Mouse (Mus musculus) frontal cortex, postnatal 14 days (tissue): ENCODE results near the gene Knstrn.

Source experiments
- DNase-seq, 2 experiments: peaks; one replicate each; pipeline ENCODE4 v3.0.0; 2022; ENCODE audit warnings: low spot score in 2 of 2

Gene Knstrn

DNA sequence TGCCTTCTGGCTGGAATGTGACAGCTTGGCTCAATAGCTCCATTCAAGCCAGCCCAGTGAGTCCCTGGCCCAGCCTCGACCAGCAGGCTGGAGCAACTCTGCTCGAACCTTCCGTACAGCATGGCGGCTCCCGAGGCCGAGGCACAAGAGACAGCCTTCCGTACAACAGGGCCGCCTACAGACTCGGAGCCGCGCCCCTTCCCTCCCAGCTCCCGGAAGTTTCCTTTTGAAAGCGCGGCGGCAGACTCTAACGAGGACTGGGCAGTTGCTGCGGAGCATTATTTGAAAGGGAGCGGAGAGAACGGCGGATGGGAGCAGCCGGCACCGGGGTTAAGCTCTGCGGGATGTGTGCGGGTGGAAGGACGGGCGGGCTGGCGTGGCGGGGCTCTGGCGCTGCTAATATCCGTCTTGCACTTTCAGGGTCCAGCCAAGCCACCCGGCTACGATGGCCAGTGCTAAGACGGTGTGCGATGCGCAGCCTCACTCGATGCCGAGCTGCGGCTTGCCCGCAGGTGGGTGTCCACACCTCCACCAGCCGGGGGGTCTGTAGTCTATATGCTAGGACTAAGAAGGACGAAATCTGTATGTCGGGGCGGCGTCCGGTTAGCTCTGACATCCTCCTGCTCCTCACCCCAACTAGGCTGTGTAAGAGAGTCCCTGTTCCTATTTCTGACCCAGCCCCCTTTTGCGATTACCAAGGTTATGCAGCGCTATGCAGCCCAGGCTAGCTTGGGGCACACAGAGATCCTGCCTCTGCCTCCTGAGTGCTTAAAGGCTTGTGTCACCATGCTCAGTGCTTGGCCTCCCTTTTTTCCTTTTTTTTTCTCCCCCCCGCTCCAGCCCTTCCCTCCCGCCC lies at the start of gene Knstrn:
Gene Knstrn (plus strand): TSS at position 23 of the 856 bp plus-strand sequence.
- peak; percentile 57 to 72 for DNase-seq

DNA sequence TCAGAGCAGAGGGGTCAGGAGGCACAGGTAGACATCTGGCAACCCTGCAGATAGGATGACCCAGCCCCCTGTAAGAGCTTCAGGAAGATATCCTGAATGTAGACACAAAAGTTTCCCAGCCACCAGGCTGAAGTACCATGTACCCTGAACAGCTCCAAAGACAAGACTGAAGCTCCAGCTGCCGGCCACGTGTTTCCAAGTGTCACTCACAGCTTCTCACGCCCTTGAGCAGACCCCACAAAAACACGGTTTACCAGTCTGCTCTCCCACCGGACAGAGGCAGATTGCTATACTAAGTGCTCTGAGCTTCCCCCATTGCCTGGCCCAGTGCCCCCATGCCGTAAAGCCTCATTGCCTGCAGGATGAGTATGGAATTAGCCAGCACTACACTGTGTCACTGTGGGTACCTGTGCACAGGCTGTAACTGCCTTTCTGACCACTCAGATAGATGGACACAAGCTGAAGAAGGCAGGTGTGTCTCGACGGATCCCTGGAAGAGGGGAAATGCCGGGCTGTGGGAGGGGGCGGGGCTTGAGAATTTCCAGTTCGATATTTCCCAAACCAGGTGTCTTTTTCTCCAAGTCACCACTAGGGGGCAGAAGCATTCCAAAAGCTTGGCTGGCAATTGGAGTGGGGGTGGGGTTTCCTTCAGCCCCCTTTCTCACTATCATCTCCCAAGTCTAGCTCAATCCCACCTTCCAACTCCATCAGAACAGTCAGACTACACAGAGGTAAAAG lies 49.5 kb upstream of the Knstrn start:
- no peak for DNase-seq

DNA sequence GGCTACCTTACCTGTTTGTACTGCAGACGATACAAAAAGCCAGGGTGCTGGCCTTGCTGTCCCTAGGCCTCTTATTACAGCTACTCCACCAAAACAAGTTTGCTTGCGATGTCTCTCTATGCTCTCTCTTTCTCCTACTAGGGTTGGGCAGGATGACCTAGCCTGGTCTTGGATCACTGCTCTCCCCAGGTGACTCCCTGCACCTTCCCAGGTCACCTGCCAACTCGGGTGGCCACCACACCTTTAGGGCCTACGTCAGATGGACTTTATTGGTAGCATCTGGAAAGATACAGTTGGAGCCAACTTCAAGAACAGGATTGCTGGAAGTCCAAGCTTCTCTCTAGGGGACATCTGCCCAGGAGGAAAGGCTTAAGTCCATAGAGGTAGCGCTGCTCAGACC lies 48.9 kb upstream of the Knstrn start:
- no peak for DNase-seq

DNA sequence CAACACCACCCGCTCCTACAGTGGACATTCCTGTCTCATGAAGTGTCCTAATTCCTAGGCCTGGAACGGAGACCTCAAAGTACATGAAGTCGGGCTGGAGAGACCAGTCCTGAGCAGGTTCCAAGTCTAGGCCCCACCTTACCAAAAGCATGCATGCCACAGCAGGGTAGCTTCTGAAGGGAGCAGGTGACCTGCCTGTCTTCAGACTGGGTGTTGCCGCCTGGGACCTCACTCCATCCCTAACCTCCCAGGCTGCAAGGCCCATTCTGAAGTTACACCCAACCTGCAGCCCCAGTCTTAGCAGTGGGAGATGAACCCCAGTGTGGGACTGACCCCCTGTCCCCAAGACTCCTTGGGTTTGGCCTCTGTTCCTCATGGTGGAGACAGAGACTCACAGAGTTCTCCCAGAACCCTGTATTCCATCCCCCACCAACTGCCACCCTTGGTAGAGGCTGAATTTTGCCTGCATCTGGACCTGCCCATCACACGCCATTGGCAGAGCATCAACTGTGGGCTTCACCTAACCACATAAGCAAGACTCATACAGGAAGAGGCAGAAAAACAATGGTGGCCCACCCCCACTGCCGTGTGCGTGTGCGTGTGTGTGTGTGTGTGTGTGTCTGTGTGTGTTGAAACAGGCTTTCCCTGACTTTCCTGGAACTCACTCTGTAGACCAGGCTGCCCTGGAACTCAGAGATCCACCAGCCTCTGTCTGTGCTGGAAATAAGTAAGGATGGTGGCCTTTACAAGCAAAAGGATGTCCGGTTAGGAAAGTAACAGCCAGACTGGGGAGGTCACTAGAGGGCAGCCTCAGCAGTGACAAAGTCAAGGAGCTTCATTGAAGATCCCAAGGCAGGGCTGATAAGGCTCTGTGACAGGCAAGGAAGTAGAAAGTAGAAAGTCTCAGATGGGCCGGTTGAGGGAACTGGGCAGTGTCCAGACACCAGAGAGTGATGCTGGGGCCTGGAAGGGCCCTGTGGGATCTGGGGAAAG lies 47.5 kb upstream of the Knstrn start:
- no peak for DNase-seq

DNA sequence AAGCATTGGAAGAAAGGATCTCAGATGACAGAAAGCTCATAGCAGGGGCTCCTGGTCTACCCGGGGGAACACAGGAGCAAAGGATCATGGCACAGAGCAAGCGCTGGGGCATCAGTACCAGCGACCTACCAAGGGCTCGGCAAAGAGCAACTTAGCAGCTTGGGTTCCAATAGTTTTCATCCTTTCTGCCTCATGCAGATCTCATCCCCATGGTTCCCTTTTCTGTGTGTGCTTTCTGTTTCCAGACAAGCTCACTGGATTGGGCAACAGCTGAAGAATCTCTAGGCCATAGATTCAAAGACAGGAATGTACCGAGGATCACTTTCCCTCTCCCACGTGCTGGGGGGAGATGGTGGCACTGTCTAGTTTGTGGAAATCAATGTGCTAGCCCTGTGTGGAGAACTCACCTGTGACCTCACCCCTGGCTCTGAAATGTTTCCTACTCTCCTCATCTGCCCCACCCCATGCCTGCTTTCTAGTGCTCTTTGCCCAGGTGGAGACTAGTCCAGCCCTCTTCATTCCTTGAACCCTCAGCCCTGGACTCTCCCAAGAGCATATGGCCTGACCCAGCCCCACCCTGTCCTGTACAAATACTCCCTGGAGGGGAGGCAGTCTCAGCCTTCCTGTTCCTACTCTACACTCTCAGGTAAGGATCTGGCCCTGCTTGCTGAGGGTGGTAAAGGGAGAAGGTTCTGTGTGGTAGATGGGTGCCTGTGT lies 41.5 kb upstream of the Knstrn start, which contains the start of gene Phgr1:
Gene Phgr1 (plus strand): TSS at position 612 of the 717 bp plus-strand sequence.
- no peak for DNase-seq

DNA sequence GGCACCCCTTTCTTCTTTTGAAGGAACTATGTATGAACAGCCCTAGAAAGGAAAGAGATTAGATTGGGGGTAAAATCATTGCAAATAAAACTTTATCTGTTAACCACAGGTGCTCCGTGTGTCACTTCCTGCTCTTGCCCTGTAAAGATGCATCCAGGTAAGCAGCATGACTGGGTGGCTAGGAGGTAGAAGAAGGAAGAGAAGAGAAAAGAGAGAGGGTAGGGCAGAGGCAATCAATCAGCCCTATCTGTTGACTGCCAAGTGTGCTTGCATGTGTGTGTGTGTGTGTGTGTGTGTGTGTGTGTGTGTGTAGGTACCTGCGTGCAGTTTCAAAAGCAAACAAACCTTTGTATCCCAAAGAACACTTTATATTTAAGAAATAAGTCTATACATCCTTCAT lies 39.3 kb upstream of the Knstrn start:
- DNase-seq: no peak

DNA sequence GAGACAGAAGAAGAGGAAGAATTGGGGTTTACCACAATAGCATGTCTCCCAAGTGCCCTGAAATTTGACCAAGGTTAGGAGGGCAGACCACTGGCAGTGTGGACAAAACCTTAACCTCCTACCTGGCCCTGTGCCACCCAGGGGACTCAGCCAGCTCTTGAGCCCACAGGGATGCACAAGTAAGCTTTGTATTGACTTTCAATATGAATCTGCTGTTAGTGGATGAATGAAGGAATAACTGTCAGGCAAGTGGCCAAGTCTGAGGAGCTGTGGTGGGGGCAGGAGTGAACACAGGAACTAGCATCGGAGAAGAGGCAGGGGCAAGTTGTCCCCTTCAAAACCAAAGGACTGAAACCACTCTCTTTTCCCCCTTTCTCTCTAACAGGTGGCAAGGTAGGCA lies 38.4 kb upstream of the Knstrn start:
- DNase-seq: no peak

DNA sequence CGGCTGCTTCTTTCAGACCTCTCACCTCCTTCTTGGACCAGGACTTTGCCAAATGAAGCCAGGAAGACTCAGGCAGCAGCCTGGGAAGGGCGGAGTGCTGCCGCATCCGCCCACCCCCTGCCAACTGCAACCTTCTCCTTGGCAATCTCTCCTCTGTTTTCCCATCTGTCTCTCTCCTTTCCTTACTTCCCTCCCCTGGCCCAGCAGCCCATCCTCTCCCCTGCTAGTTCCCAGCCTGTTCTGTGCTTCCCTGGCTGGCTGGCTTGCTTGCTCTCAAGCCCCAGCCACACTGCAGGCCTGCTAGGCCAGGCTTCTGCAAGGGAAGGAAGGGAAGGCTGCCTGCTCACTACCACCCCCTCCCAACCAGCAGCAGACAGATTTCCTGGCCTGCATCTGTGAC lies 38.0 kb upstream of the Knstrn start:
- DNase-seq: peak in 1 of 2 experiments; percentile 48

DNA sequence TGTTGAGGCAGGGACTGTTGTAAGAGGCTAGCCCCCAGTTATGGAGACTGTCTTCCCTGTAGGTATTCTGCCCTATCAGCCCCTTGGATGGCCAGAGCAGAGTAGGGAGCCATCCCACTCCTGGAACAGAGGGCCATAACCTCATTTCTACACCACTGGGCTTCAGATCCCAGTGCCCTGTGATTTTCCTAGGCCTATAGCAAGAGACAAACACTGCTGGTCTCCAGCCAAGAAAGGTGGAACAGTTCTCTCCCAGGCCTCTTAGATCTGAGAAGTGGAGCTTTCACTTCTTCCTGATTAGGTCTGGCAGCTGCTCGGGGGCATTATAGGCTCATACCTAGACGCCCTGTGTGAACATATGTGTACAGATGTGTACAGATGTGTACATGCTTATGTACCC lies 37.5 kb upstream of the Knstrn start:
- DNase-seq: no peak

DNA sequence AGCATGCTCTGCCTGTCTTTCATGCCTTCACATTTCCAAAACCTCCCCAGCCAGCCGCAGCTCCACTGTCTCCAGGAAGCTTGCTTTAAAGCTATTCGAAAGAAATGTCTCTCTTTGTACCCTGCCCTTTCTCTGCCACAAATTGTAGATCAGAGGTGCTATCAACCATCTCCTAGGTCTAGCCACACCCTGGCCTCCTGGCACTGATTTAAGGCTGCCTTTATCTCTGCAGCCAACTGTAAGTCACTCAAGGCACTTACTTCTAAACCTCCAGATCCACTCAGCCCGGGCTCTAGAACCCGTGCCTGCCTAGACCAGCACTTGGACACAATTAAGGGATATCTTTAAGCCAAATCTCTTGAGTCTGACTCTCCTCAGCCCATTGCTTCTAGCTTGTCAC lies 35.4 kb upstream of the Knstrn start:
- no peak for DNase-seq

DNA sequence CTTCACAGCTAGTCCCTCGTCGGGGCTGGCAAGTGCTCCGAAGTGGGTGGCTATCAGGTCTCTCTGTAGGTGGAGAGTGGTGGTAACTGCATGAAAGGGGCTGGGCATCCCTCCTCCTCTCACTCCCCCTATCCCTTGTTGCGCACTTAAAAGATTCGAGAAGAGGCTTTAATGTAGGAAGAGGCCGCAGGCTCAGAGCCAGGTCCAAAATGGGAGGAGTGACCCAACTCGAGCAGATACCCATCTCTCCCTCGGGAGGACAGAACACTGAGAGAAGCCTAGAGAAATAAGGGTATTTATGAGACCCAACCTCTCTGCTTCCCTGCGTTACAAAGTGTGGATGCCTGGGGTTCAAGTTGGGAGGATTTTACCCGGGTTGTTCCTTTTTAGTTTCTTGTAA lies 34.7 kb upstream of the Knstrn start:
- no peak for DNase-seq

DNA sequence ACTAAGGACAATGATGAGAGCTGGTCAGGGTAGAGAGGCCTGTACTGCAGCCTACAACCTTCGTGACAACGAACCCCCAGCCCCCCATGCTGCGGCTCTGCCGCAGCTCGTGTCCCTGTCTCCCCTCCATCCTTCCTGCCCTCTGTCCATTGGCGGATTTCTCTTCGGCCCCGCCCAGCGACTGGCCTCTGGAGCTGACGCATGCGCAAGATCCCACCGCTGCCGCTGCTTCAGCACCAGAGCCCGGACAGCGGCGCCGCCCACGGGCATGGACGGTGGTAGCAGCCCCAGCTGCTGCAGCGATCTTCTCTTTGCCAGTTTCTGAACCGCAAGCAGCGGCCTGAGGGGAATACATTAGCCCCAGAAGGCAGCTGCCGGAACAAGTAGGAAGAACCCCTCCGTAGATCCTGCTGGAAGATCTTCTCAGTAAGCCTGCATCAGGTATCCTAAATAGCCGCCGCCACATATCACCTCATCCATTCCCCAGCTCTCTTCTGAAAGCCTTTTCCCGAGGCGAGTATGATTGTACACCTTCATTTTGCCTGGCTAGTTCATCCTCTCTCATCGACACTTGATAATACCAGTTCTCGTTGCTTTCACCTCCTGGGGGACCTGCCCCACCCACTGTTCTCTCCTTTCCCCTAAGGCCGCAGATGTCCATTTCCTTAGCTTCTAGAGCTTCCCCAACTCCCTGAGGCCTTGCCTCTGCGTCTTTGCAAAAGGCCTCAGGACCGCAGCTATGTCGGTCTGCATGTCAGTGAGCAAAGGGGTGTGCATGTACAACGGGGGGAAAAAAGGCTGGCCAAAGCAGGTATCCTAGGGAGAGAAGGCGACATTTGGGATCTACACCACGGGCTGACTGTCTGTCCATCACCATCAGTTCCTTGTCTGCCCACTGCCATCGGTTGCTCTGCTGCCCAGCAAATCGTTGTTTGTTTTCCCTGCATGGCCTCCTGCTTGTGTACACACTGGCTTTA lies 34.0 kb upstream of the Knstrn start, which contains the start of gene Disp2:
Gene Disp2 (plus strand): TSS at position 216 of the 977 bp plus-strand sequence.
- DNase-seq: peak; percentile 89 to 92

DNA sequence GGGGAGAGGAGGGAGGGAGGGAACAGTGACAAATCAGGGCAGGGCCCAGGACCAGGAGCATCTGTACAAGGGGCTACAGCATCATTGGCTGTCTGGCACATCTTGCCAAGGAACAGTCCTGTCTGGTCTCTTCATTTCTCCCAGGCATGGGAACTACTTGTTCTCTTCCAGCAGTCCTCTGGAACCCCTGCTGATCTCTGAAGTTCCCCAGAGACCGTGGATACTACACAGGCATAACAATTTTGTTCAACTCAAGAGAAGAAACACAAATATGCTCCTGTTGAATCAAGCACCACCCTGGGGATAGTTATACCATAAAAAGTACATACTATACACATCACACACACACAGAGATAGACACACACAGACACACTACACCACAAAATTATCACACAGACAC lies 32.7 kb upstream of the Knstrn start:
- no peak for DNase-seq

DNA sequence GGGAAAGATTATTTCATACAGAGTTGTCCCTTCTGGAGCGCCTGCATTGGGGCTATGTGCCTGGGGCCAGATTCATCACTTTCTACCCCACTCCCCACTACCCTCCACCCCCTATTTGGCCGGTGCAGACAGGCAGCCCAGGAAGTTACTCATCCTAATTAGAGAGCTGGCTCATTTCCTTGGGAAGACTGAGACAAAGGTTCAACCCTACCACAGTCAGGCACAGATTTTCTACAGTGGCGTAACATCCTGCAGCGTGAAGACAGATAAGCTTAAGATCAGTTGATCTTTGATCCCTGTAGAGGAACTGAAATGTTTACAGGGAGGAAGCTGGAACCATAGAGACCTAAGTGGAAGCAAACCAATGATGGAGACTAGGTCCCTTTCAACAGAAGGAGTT lies 31.5 kb upstream of the Knstrn start:
- DNase-seq: no peak

DNA sequence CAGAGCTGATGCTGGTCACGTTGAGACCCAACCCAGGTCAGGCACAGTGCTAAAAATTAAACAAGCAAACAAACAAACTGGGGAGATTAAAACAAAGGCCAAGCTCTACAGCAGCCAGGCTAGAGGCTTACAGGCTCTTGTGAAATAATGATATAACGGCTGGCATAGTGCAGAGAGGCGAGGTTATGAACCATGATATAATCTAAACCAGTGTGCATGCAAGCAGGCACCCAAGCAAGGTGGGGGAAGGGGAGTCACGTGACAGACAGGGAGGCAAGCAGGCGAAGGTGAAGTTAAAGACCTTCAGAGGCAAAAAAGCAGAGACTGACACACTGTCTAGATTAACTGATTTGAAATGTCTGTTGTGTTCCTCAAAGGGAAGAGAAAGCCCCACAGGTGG lies 30.7 kb upstream of the Knstrn start:
- DNase-seq: no peak

DNA sequence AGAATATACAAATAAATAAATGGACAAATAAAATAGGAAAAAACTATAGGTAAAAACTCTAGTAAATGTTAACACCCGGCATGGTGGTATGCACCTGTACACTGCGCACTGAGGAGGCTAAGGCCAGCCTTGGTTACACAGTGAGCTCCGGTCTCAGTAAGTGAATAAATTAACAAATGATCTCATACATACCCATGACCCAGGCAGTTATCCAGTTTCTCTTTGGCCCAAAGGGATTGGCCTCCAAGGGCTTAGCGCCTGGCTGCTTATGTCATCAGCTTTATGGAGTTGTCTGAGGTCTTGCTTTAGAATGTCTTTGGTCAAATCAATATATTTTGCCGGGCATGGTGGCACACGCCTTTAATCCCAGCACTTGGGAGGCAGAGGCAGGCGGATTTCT lies 30.1 kb upstream of the Knstrn start:
- no peak for DNase-seq

DNA sequence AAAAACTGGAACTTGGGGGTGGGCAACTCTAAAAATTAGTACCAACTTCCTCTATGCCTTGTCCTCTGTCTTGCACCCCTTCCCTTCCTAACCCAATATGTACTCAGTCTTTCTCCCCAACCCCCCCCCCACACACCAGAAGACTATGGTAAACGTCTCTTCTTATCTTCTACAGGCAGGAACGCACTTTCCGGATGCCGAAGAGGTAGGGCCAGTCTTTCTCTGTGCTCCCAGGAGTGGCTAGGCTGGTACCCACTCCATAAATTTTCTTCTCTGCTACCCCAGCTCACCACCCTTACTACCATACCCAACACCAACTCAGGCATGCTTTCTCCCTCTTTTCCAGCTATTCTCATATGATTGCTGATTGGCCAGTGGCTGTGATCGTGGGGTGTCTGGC lies 27.3 kb upstream of the Knstrn start:
- no peak for DNase-seq

DNA sequence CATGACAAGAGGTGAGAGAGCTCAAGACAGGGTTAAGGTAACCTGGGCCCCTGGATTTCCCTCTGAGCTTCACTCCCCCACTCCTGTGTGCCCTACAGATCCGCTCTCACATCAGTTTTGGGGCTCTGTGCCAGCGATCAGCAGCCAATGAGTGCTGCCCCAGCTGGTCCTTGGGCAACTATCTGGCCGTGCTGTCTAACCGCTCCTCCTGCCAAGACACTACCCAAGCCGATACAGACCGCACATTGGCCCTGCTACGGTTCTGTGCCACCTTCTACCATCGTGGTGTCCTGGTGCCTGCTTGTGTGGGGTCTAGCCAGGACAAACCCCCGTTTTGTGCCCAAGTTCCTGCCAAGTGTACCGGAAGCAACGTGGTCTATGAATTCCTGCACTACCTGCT lies 24.3 kb upstream of the Knstrn start:
- no peak for DNase-seq

DNA sequence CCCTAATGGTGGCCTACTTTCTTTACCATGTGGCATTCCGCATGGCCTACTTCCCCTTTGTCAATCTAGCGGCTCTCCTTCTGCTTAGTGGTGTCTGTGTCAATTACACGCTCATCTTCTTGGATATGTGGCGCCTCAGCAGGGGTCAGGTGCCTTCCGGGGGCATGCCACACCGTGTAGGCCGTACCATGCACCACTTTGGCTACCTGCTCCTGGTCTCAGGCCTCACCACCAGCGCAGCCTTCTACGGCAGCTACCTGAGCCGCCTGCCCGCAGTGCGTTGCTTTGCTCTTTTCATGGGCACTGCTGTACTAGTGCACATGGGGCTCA lies 23.6 kb upstream of the Knstrn start:
- no peak for DNase-seq
